Mouse (Mus musculus): ENCODE data around the gene Sigmar1.

GRCm38 (mm10) chr4:41716834-41717233, 39.1 kb downstream of the Sigmar1 start:
- TF ChIP-seq CTCF (IDR thresholded peaks at IDR 0.05) (no peak), EP300 (IDR thresholded peaks at IDR 0.05) (no peak)

All from lung, postnatal 0 days (tissue).